Mouse (Mus musculus) heart, embryonic 11.5 days (tissue): ENCODE results near the gene Rbm34. TPM values are rescaled to one million over a fixed set of nuclear protein-coding genes. Genes with fewer than 3 reads are reported as not detected.

ENCODE experiments used
- ATAC-seq: fragments of 200-750 bp; cut with Nextera tagmentation; replicated peaks from 2 replicates; pipeline ENCODE4 v1.8.0; 2017; ENCODE audit warnings: moderate library complexity; ENCODE audit not compliant: insufficient number of reproducible peaks, low FRiP score, low TSS enrichment
- H3K27ac ChIP-seq: fragments of 300-500 bp; sonication (generic); 2 replicates; pipeline ENCODE4 v1.5.1; 2014; ENCODE audit warnings: mild to moderate bottlenecking, low read depth, low read length
- H3K27me3 ChIP-seq: fragments of 300-500 bp; sonication (generic); 2 replicates; pipeline ENCODE4 v1.6.1; 2014; ENCODE audit warnings: mild to moderate bottlenecking, low read length, mixed read lengths; ENCODE audit not compliant: control insufficient read depth, insufficient read depth
- H3K36me3 ChIP-seq: fragments of 300-500 bp; sonication (generic); 2 replicates; pipeline ENCODE4 v1.6.1; 2014; ENCODE audit warnings: mild to moderate bottlenecking, low read length, moderate library complexity, mixed read lengths; ENCODE audit not compliant: control insufficient read depth, insufficient read depth
- H3K4me1 ChIP-seq: fragments of 300-500 bp; sonication (generic); 2 replicates; pipeline ENCODE4 v1.6.1; 2014; ENCODE audit warnings: low read length; ENCODE audit not compliant: control insufficient read depth, insufficient read depth
- H3K4me2 ChIP-seq: fragments of 300-500 bp; sonication (generic); 2 replicates; pipeline ENCODE4 v1.6.1; 2014; ENCODE audit warnings: mild to moderate bottlenecking, moderate library complexity
- H3K4me3 ChIP-seq: fragments of 300-500 bp; sonication (generic); 2 replicates; pipeline ENCODE4 v1.5.1; 2014; ENCODE audit warnings: low read depth, low read length
- H3K9ac ChIP-seq: fragments of 300-500 bp; sonication (generic); 2 replicates; pipeline ENCODE4 v1.6.1; 2014; ENCODE audit warnings: mild to moderate bottlenecking, low read depth, low read length, moderate library complexity
- H3K9me3 ChIP-seq: fragments of 300-500 bp; sonication (generic); replicated peaks from 2 replicates; pipeline ENCODE4 v1.6.1; 2016; ENCODE audit warnings: low read length; ENCODE audit not compliant: control insufficient read depth
- WGBS: fragments of 180-500 bp; shearing (Covaris S2); extraction: QIAGEN DNeasy Blood & Tissue Kit; methylation state at CpG from one replicate; pipeline ENCODE4 v1.1.7; 2014; ENCODE audit not compliant: insufficient replicate concordance; 5-methylcytosine and 5-hydroxymethylcytosine counted together
- polyA plus RNA-seq: library from polyadenylated mRNA; unstranded; fragments of >200 nt; fragmentation: Nextera tagmentation; extraction: Ambion mirVana; gene quantifications from 2 replicates; pipeline ENCODE4 v1.2.1, GENCODE M21; 2014

The Rbm34 gene
- polyA plus RNA-seq, 1 experiment from 2014 or later, result 15.6 TPM

DNA sequence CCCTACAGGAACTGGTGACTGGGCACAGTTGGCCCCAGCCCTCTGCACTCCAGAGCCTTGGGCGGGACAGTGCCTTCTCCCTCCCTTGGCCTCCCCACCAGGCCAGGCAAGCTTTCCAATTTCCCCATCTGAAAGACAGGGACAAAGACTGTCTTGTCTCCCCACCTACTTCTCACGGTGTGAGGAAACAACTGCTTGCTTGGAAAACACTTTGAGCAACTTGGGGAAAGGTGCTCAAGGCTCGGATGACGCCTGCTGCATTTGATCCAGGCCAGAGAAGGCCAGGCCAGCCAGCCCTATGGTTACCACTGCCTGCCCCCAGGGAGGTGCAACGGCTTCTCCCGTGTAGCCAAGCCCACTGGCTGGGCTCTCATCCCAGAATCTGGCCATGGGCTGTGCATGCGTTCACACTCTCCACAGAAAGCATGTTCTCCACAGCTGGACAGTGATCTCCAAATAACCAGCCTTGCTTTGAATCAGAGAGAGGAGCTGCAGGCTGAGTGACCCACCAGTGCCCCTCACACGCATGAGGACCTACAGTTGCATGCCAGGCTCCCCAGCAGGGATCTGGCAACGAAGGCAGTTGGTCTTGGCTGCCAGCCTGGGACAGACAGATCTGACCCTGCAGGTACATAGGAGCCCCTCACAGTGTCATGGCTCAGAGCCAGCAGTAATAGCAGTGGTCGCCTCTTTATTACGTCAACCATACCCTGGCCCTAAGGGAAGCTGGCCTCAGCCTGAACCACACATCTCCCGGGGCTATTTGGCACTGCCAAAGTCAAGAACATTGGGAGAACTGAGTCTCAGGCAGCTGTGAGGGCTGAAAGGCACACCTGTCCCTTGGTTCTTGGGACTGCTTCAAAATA, 57.4 kb downstream of the Rbm34 start:
- ATAC-seq, result no peak
- peaks cover 15% of the 10 kb centered on the region for H3K4me1 ChIP-seq

GRCm38 (mm10) chr8:126909371-126909802, 61.5 kb downstream of the Rbm34 start:
- no peak overlapping the region for H3K4me2 ChIP-seq
- H3K36me3 ChIP-seq, result no peaks in the 10 kb centered on the region
- H3K27ac ChIP-seq, result no peak overlapping the region
- H3K4me1 ChIP-seq, result peaks cover 5% of the 10 kb centered on the region
- 63% methylated on average over 10 of the region's 10 CpGs for WGBS
- H3K9me3 ChIP-seq, result no peaks in the 10 kb centered on the region; the same call in 1 of the 2 replicates
- no peak for ATAC-seq
- H3K4me3 ChIP-seq, result no peak overlapping the region
- no peak overlapping the region for H3K9ac ChIP-seq
- no peaks in the 10 kb centered on the region for H3K27me3 ChIP-seq

More for the DNA sequence above, 57.4 kb downstream of the Rbm34 start:
- Histone ChIP-seq H3K36me3 (no peaks in the 10 kb centered on the region), H3K27me3 (no peaks in the 10 kb centered on the region), H3K9ac (no peak overlapping the region), H3K4me3 (no peak overlapping the region), H3K27ac (no peak overlapping the region), H3K9me3 (no peaks in the 10 kb centered on the region), H3K4me2 (no peak overlapping the region)
- WGBS, result 59% methylated on average over 12 of the region's 12 CpGs

DNA sequence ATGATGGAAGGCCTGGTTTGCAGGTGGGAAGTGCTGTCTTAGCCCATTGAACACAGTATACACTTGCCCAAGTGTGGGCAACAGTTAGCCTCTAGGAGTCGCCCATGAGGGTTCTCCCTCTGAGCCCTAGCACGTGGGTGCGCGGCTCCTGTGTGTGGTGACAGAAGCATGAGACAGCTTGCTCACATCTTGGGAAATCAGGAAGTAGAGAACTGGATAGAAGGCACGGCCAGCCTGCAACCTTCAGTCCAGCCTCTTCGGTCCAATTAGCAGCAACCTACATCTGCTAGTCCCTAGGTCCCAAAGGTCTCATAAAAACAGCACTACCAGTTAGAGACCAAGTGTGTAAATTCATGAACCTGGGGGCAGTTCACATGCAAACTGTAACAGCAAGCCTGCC, 62.1 kb downstream of the Rbm34 start:
- ATAC-seq, result no peak
- Histone ChIP-seq H3K9ac (no peak overlapping the region), H3K27me3 (no peaks in the 10 kb centered on the region), H3K9me3 (no peaks in the 10 kb centered on the region; the same call in 1 of the 2 replicates), H3K4me3 (no peak overlapping the region), H3K36me3 (no peaks in the 10 kb centered on the region), H3K27ac (no peak overlapping the region), H3K4me1 (peaks cover 2% of the 10 kb centered on the region; the same call in 1 of the 2 replicates), H3K4me2 (no peak overlapping the region)
- 73% methylated on average over 6 of the region's 6 CpGs for WGBS

GRCm38 (mm10) chr8:126907968-126908367, 62.9 kb downstream of the Rbm34 start:
- H3K9ac ChIP-seq, result no peak overlapping the region
- no peaks in the 10 kb centered on the region for H3K4me1 ChIP-seq
- H3K36me3 ChIP-seq, result no peaks in the 10 kb centered on the region
- H3K4me3 ChIP-seq, result no peak overlapping the region
- no peaks in the 10 kb centered on the region; the same call in 1 of the 2 replicates for H3K9me3 ChIP-seq
- ATAC-seq, result no peak
- no peak overlapping the region for H3K27ac ChIP-seq
- no peaks in the 10 kb centered on the region for H3K27me3 ChIP-seq
- 76% methylated on average over 9 of the region's 9 CpGs for WGBS
- no peak overlapping the region for H3K4me2 ChIP-seq

DNA sequence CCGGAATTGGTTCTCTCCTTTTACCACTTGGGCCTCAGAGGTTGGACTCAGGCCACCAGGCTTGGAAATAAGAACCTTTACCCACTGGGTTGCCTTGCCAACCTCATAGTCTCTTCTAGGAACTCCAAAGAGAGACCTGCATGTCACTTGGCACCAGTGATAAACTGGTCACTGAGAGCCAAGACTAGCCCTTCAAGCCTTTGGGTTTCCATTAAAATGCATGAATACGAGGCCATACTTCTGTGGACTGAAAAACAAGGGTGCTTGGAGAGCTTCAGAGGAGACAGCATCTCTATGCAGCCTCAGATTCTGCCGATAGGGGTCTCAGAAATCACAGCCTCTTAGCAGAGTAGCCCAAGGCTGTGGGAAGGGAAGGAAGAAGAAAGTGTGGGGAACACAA, 63.5 kb downstream of the Rbm34 start:
- 68% methylated on average over 3 of the region's 3 CpGs for WGBS

DNA sequence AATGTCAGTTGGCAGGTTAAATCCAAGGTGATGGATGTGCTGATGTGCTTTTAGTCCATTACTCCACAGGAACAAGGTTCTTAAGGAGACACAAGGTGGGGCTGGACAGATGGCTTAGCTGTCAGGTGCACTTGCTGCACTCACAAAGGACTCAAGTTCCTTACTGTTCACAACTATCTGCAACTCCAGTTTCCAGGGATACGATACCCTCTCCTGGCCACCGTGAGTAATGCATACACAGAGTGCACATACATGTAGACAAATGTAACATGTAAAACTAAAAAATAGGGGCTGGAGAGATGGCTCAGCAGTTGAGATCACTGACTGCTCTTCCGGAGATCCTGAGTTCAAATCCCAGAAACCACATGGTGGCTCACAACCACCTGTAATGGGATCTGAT, 65.5 kb downstream of the Rbm34 start:
- no peak for ATAC-seq
- no peak overlapping the region for H3K4me3 ChIP-seq
- H3K36me3 ChIP-seq, result no peaks in the 10 kb centered on the region
- H3K4me1 ChIP-seq, result no peaks in the 10 kb centered on the region
- H3K9me3 ChIP-seq, result no peaks in the 10 kb centered on the region; the same call in 1 of the 2 replicates
- H3K4me2 ChIP-seq, result no peak overlapping the region
- H3K27me3 ChIP-seq, result no peaks in the 10 kb centered on the region
- 84% methylated on average over 3 of the region's 3 CpGs for WGBS
- no peak overlapping the region for H3K27ac ChIP-seq
- H3K9ac ChIP-seq, result no peak overlapping the region

More for the DNA sequence above, 63.5 kb downstream of the Rbm34 start:
- no peak overlapping the region for H3K9ac ChIP-seq
- no peaks in the 10 kb centered on the region; the same call in 1 of the 2 replicates for H3K9me3 ChIP-seq
- H3K4me2 ChIP-seq, result no peak overlapping the region
- H3K27ac ChIP-seq, result no peak overlapping the region
- no peak for ATAC-seq
- H3K4me1 ChIP-seq, result no peaks in the 10 kb centered on the region
- no peaks in the 10 kb centered on the region for H3K27me3 ChIP-seq
- H3K36me3 ChIP-seq, result no peaks in the 10 kb centered on the region
- no peak overlapping the region for H3K4me3 ChIP-seq

GRCm38 (mm10) chr8:126903927-126904326, 66.9 kb downstream of the Rbm34 start:
- H3K9ac ChIP-seq, result no peak overlapping the region
- 82% methylated on average over 9 of the region's 9 CpGs for WGBS
- ATAC-seq, result no peak
- H3K4me1 ChIP-seq, result no peaks in the 10 kb centered on the region
- no peak overlapping the region for H3K4me3 ChIP-seq
- no peaks in the 10 kb centered on the region for H3K36me3 ChIP-seq
- H3K9me3 ChIP-seq, result no peaks in the 10 kb centered on the region; the same call in 1 of the 2 replicates
- H3K27me3 ChIP-seq, result no peaks in the 10 kb centered on the region
- H3K27ac ChIP-seq, result no peak overlapping the region
- H3K4me2 ChIP-seq, result no peak overlapping the region

- Histone ChIP-seq H3K9ac (no peak overlapping the region), H3K27me3 (no peaks in the 10 kb centered on the region), H3K4me2 (no peak overlapping the region), H3K27ac (no peak overlapping the region), H3K4me1 (no peaks in the 10 kb centered on the region), H3K9me3 (no peaks in the 10 kb centered on the region; the same call in 1 of the 2 replicates), H3K36me3 (no peaks in the 10 kb centered on the region), H3K4me3 (no peak overlapping the region)
- ATAC-seq, result no peak
- WGBS, result 55% methylated on average over 9 of the region's 9 CpGs
Measured at GRCm38 (mm10) chr8:126903224-126903895, 67.5 kb downstream of the Rbm34 start.
